Mouse (Mus musculus) monocyte, adult 2 months (primary cell): Measurements from ENCODE around the gene Sbk2.
"Not testable (repeated sequence)": the region's sequence is repeated elsewhere in the genome, so short reads cannot be mapped to it uniquely, and the experiment has no call there.

ENCODE experiments used
- DNase-seq, 2 experiments: peaks; one replicate each; pipeline ENCODE4 v3.0.0; 2022; ENCODE audit warnings: low spot score in 2 of 2, low read depth in 1 of 2

Sbk2 gene

DNA sequence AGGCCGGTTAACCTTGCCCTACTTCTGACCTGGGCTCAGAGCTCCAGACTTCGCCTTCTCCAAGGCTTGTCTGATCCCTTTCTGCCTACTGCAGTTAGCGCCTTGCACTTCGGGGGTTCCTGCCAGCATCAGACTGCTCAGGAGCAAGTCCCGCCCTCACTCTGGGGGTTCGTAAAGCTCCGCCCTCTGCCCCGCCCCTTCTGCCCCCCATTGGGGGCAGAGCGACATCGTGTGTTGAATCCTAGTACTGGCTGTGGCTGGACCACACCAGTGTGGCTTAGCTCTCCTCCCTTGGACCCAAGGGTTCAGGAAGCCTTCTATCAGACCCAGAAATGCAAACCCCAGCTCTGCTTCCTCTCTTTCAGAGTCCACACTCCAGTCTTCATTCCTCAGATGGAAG, at the start of gene Sbk2:
Gene Sbk2 (minus strand): TSS at position 135 of the 400 bp plus-strand sequence.
- peak in 1 of 2 experiments; percentile 36 for DNase-seq

GRCm38 (mm10) chr7:5012681-5013513, 48.7 kb upstream of the Sbk2 start:
- no peak for DNase-seq

DNA sequence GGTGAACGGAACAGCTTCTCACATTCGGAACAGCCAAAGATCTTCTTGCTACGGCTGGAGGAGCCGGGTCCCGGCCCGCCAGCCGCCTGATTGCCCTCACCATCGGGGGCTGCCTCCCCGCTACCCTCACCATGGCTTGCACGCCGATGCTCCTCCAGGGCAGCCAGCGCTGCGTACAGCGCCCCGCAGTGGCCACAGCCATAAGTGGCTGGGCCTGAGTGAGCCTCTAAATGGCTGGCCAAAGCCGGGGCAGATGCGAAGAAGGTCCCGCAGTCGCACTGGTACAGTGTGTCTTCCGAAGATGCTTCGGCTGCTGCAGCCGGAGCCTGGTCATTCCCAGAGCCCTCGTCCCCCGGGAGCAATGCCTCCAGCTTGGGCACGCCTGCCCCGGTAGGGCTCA, 44.0 kb upstream of the Sbk2 start:
- DNase-seq = no peak

- DNase-seq = not testable (repeated sequence)
These were observed 38.7 kb upstream of the Sbk2 start for GRCm38 (mm10) chr7:5002876-5003275.

DNA sequence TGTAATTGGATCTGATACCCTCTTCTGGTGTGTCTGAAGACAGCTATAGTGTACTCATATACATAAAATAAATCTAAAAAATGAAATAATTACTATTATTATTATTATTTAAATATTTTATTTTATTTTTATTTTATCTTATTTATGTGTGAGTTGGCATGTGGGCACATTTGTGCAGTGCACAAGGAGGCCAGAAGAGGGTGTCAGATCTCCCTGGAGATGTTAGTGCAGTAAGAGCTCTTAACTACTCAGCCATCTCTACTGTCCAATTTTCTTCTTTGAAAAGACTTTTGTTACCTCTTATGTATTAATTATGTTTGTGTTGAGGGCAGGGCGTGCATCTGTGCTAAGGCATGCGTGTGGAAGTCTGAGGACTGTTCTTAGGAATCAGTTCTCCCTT, 35.7 kb upstream of the Sbk2 start:
- DNase-seq = no peak

DNA sequence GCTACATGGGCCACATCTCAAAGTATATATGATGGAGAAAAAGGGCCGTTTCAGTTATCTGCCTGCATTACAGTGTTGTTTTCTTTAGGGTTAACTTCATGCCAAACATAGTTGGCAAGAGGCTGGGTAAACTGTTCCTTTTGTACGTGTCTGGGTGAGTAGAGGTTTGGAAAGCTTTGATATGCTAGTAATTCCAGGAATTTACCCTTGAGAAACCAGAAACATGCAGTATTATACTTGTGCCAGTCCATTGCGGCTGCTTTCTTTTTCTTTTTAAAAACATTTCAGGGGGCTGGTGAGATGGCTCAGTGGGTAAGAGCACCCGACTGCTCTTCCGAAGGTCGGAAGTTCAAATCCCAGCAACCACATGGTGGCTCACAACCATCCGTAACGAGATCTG, 32.7 kb upstream of the Sbk2 start:
- no peak for DNase-seq

GRCm38 (mm10) chr7:4996003-4996895, 32.0 kb upstream of the Sbk2 start, which contains the start of gene Zfp579:
Gene Zfp579 (minus strand): TSS chr7:4996158.
- DNase-seq = peak in 1 of 2 experiments; percentile 22

DNA sequence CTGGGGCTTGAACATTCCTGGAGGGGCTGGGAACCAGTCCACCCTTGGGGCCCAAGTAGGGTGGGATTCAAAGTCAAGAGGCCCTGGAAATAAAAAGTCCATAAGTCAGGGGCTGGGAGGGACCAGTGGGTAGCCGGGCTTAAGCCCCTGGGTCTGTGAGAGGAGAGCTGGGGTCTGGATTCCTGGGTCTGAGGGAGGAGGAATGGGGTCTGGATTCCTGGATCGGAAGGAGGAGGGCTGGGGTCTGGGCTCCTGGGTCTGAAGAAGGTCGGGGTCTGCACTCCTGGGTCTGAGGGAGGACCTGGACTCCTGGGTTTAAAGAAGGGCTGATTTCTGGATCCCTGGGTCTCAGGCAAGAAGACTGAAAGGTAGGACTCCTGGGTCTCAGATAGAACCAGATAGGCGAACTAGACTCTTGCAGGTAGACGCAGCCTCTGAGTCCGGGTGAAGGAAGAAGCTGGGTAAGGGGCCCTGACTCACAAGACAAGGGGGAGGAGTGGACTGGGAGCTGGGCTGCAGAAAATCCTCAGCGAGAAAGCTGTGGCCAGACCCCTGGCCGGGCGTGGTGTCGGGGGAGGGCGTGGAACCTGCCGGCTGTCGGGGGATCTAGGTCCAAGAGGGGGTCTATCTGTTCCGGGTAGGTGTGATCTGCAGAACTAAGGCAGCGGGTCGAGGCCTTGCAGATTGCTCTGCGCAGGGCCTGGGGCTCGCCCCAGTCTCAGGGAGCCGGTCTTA, 31.2 kb upstream of the Sbk2 start:
- no peak for DNase-seq

GRCm38 (mm10) chr7:4993999-4994788, 30.0 kb upstream of the Sbk2 start:
- no peak for DNase-seq

- no peak for DNase-seq
These were observed 29.3 kb upstream of the Sbk2 start for GRCm38 (mm10) chr7:4993347-4993998.

GRCm38 (mm10) chr7:4988250-4988649, 24.0 kb upstream of the Sbk2 start:
- no peak for DNase-seq

DNA sequence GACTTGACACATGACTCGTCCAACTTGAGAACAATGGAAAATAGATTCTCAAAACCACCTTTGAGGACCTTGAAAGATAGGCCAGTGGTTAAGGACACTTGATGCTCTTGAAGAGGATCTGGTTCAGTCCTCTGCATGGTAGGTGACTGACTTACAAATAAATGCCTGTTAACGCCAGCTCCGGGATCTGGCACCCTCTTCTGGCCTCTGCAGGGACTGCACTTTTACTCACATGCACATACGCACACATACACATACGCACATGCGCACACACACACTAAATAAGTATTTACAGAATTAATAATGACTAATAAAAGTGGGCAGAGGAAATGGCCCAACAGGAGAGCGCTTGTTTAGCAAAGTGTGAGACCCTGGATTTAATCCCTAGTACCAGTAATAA, 12.6 kb upstream of the Sbk2 start:
- no peak for DNase-seq

- DNase-seq = no peak
These were observed 11.2 kb upstream of the Sbk2 start for GRCm38 (mm10) chr7:4975455-4975854.

- DNase-seq = no peak
These were observed 8.3 kb upstream of the Sbk2 start for GRCm38 (mm10) chr7:4972321-4973047.

GRCm38 (mm10) chr7:4971710-4972109, 7.5 kb upstream of the Sbk2 start:
- no peak for DNase-seq

DNA sequence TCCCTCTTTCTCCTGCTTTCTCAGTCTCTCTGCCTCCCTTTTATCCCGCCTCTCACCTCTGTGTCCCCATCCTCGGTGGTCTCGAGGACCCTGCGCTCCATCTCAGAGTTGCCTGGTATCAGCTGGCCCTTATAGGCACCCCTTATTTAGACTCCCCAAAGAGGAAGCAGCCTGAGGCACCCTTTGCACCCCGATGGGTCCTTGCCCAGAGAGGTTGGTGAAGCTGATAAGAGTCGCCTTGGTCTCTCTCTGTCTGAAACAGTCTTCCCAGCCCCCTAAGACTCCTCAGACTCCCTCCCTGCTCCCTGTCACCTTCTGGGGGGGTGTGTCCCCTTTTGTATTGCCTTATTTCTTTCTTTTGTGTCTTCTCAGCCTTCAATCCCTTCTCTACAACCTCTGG, 6.9 kb upstream of the Sbk2 start, which contains the start of gene Sbk3:
Gene Sbk3 (minus strand): TSS at position 101 of the 400 bp plus-strand sequence.
- no peak for DNase-seq

DNA sequence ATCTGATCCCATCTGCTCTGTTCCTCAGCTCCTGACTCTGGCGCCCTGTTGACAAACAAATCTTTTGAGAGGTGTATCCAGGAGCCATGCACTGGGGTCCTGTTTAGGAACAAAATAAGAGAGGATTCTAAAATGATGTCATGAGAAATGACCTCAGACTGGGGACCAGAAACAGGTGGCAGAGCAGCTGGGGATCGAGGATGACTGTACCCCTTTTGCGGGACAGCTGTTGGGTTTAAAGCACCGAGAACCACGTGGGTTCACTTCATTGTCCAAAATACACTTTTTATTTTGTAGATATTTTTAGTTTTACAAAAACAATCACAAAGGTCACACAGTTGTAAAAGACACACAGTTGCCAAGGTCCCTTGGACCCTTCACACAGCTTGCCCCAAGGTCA, 782 bp upstream of the Sbk2 start:
- no peak for DNase-seq

- no peak for DNase-seq
These were observed 679 bp downstream of the Sbk2 start for GRCm38 (mm10) chr7:4963527-4963926.

- DNase-seq = no peak
These were observed 6.8 kb downstream of the Sbk2 start for GRCm38 (mm10) chr7:4957361-4957760.
